Mouse (Mus musculus) limb, embryonic 14.5 days (tissue): Measurements from ENCODE around the gene Bdp1. TPM values are rescaled to one million over a fixed set of nuclear protein-coding genes. Genes with fewer than 3 reads are reported as not detected.

ENCODE experiments used
- ATAC-seq: fragments of 200-750 bp; cut with Nextera tagmentation; 2 replicates; pipeline ENCODE4 v1.8.0; 2017; ENCODE audit warnings: low read depth, moderate number of reproducible peaks, moderate TSS enrichment; ENCODE audit not compliant: low FRiP score
- DNase-seq: peaks from one replicate; pipeline ENCODE4 v3.0.0-alpha.2; 2015; ENCODE audit warnings: low spot score
- H3K27ac ChIP-seq: fragments of 300-500 bp; sonication (generic); replicated peaks from 2 replicates; pipeline ENCODE4 v1.5.1; 2014; ENCODE audit warnings: low read depth, mild to moderate bottlenecking, low read length, moderate library complexity, mixed read lengths
- H3K27me3 ChIP-seq: fragments of 300-500 bp; sonication (generic); 2 replicates; pipeline ENCODE4 v1.6.1; 2014; ENCODE audit warnings: low read length, mixed read lengths; ENCODE audit not compliant: control insufficient read depth, insufficient read depth
- H3K36me3 ChIP-seq: fragments of 300-500 bp; sonication (generic); 2 replicates; pipeline ENCODE4 v1.6.1; 2014; ENCODE audit warnings: mild to moderate bottlenecking, low read length, moderate library complexity, mixed read lengths; ENCODE audit not compliant: control insufficient read depth, insufficient read depth
- H3K4me1 ChIP-seq: fragments of 300-500 bp; sonication (generic); 2 replicates; pipeline ENCODE4 v1.6.1; 2014; ENCODE audit warnings: antibody characterized with exemption, low read length, mixed read lengths; ENCODE audit not compliant: control insufficient read depth, insufficient read depth
- H3K4me2 ChIP-seq: fragments of 300-500 bp; sonication (generic); replicated peaks from 2 replicates; pipeline ENCODE4 v1.6.1; 2014; ENCODE audit warnings: low read depth, mild to moderate bottlenecking, low read length, moderate library complexity; ENCODE audit not compliant: severe bottlenecking
- H3K4me3 ChIP-seq: fragments of 300-500 bp; sonication (generic); replicated peaks from 2 replicates; pipeline ENCODE4 v1.5.1; 2014; ENCODE audit warnings: low read length
- H3K9ac ChIP-seq: fragments of 300-500 bp; sonication (generic); 2 replicates; pipeline ENCODE4 v1.6.1; 2014; ENCODE audit warnings: mild to moderate bottlenecking, low read depth, low read length, moderate library complexity; ENCODE audit not compliant: severe bottlenecking
- H3K9me3 ChIP-seq: fragments of 300-500 bp; sonication (generic); 2 replicates; pipeline ENCODE4 v1.6.1; 2016; ENCODE audit warnings: low read length; ENCODE audit not compliant: control insufficient read depth
- POLR2A ChIP-seq: fragments of 200-500 bp; IDR thresholded peaks from 2 replicates; pipeline ENCODE4 v1.8.0; 2012; ENCODE audit warnings: inconsistent platforms, mild to moderate bottlenecking, moderate library complexity, borderline replicate concordance; ENCODE audit not compliant: insufficient read depth, insufficient read length; ENCODE audit errors: extremely low read depth
- WGBS: fragments of 180-500 bp; shearing (Covaris S2); extraction: QIAGEN DNeasy Blood & Tissue Kit; methylation state at CpG from one replicate; pipeline ENCODE4 v1.1.7; 2014; 5-methylcytosine and 5-hydroxymethylcytosine counted together
- polyA plus RNA-seq, 2 experiments: library from polyadenylated mRNA; depleted of rRNA in 1 of 2; stranded (reverse) in 1 of 2; unstranded in 1 of 2; fragments of >200 nt; fragmentation: Nextera tagmentation in 1 of 2; extraction: Ambion mirVana in 1 of 2; gene quantifications; 2 replicates each; pipeline versions ENCODE4 v1.2.1 to v1.2.3; 2012 to 2014

Bdp1 gene
- 10.0 and 12.7 TPM in 2 replicates for polyA plus RNA-seq (2012; rRNA removed)
- polyA plus RNA-seq (2014; fragmentation: Nextera tagmentation; extraction: Ambion mirVana) = 20.6 and 26.4 TPM in 2 replicates

- TF ChIP-seq POLR2A = peak; percentile 42; the same call in 1 of the 2 replicates
- under 1% methylated on average over 43 of the region's 44 CpGs for WGBS
- H3K4me3 ChIP-seq = peak within 1 kb of the TSS; percentile 99
- H3K27ac ChIP-seq = peak within 1 kb of the TSS; percentile 70
- peak within 1 kb of the TSS; percentile 51 for H3K4me2 ChIP-seq
- DNase-seq (peak; percentile 92), ATAC-seq (peak; percentile 79)
- peak within 1 kb of the TSS; percentile 90 for H3K9ac ChIP-seq
- no peaks in the 10 kb centered on the region for H3K27me3 ChIP-seq
- peaks cover 11% of the 10 kb centered on the region for H3K4me1 ChIP-seq
- H3K36me3 ChIP-seq = peaks cover 2% of the 10 kb centered on the region
- H3K9me3 ChIP-seq = no peaks in the 10 kb centered on the region
Measured at GRCm38 (mm10) chr13:100103748-100104254, at the start of gene Bdp1. TSS of gene Bdp1 (minus strand) at chr13:100104070.

DNA sequence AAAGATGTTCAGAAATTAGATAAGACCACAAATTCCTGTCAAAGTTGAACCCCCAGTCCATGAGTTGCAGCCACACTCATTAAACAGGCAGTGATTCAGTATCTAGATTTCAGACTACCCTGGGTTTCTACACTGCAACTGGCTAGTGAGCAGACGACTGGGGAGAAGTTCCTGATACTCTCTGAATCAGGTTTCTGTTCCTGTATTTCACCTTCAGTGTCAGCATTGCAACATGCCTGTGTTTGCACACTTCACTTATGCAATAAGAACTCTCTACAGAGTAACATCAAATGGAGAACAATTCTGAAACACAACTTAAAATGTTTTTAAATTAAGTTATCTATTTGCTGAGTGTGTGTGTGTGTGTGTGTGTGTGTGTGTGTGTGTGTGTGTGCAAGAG is 48.8 kb upstream of the Bdp1 start:
- WGBS = 40% methylated on average over 1 of the region's 1 CpGs
- no peak for TF ChIP-seq POLR2A

DNA sequence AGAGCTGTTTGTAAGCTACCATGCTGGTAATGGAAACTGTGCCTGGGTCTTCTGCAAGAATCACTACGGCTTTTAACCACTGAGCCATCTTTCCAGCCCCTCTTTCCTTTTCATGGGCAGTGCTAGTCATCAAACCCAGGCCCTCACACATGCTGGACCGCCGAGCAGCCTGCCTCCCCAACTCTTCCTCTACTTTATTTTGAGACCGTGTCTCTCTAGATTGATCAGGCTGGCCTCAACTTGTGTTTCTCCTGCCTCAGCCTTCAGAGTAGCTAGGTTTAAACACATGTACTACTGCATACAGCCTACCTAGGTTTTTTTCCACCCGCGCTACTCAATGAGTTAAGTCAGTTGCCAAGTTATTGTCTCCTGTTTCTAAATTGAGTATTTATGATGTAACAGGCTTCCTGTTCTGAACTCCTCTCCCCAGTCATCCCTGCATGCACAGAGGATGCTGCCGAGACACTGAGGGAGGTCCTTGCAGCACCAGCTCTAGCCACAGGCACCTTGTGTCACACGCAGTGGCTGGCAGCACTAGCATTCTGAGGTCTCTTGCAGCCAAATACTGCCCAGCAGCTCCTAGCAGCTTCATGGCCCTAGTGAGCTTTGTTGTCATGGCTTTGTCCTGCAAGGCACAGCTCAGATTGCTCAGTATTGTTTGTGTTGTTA is 37.9 kb upstream of the Bdp1 start:
- no peaks in the 10 kb centered on the region for H3K9me3 ChIP-seq
- H3K36me3 ChIP-seq = peaks cover 23% of the 10 kb centered on the region
- H3K4me2 ChIP-seq = no peak overlapping the region
- TF ChIP-seq POLR2A = no peak
- no peak for ATAC-seq
- 80% methylated on average over 8 of the region's 8 CpGs for WGBS
- no peaks in the 10 kb centered on the region for H3K4me1 ChIP-seq
- H3K4me3 ChIP-seq = no peak overlapping the region
- DNase-seq = no peak
- H3K27me3 ChIP-seq = no peaks in the 10 kb centered on the region
- no peak overlapping the region for H3K9ac ChIP-seq
- no peak overlapping the region for H3K27ac ChIP-seq

More for the DNA sequence above, 48.8 kb upstream of the Bdp1 start:
- H3K9ac ChIP-seq = no peak overlapping the region
- H3K4me2 ChIP-seq = no peak overlapping the region
- H3K4me1 ChIP-seq = no peaks in the 10 kb centered on the region
- H3K27ac ChIP-seq = no peak overlapping the region
- no peak for ATAC-seq
- H3K9me3 ChIP-seq = no peaks in the 10 kb centered on the region
- DNase-seq = no peak
- no peaks in the 10 kb centered on the region for H3K36me3 ChIP-seq
- no peaks in the 10 kb centered on the region for H3K27me3 ChIP-seq
- no peak overlapping the region for H3K4me3 ChIP-seq

DNA sequence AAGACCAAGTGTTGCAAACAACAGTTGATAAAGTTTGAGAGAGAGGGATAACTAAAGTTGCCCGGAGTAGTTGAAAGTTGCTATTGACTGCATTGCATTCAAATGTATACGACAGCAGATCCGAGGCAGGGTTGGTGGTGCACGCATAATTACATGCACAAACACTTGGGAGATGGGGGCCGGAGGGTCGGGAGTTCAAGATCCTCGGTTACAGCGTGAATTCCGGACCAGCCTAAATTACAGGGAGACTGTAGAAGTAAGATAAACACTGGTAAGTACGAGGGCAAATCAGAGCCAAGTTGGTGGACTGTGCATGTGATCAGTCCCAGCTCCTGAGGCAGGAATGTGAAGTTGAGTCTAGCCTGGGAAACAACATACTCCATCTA is 21.4 kb upstream of the Bdp1 start:
- DNase-seq = no peak
- no peak for ATAC-seq
- Histone ChIP-seq H3K9me3 (no peaks in the 10 kb centered on the region), H3K27ac (no peak overlapping the region), H3K4me1 (peaks cover 8% of the 10 kb centered on the region; the same call in 1 of the 2 replicates), H3K27me3 (no peaks in the 10 kb centered on the region), H3K4me3 (peak overlapping the region; percentile 97), H3K9ac (peak overlapping the region; percentile 81), H3K4me2 (peak overlapping the region; percentile 88), H3K36me3 (peaks cover 26% of the 10 kb centered on the region)
- WGBS = 4% methylated on average over 10 of the region's 10 CpGs
- TF ChIP-seq POLR2A = no peak

GRCm38 (mm10) chr13:100124423-100125257 is 20.8 kb upstream of the Bdp1 start, which contains the start of gene Smn1:
TSS of gene Smn1 (plus strand) at chr13:100124852.
- peak; percentile 97 for ATAC-seq
- no peak within 1 kb of the TSS for H3K27ac ChIP-seq
- no peaks in the 10 kb centered on the region for H3K9me3 ChIP-seq

More at GRCm38 (mm10) chr13:100124423-100125257, 20.8 kb upstream of the Bdp1 start, which contains the start of gene Smn1:
- peak within 1 kb of the TSS; percentile 88 for H3K4me2 ChIP-seq
- 6% methylated on average over 36 of the region's 42 CpGs for WGBS
- peaks cover 8% of the 10 kb centered on the region; the same call in 1 of the 2 replicates for H3K4me1 ChIP-seq
- peak within 1 kb of the TSS; percentile 97 for H3K4me3 ChIP-seq
- H3K36me3 ChIP-seq = peaks cover 26% of the 10 kb centered on the region
- no peaks in the 10 kb centered on the region for H3K27me3 ChIP-seq
- DNase-seq = peak; percentile 97
- peak within 1 kb of the TSS; percentile 81 for H3K9ac ChIP-seq
- peak; percentile 59; the same call in 1 of the 2 replicates for TF ChIP-seq POLR2A
